Mouse (Mus musculus) urinary bladder, adult 2 months (tissue): Measurements from ENCODE around the gene Ahcy. TPM values are rescaled to one million over a fixed set of nuclear protein-coding genes. Genes with fewer than 3 reads are reported as not detected.
"Not testable (repeated sequence)": the region's sequence is repeated elsewhere in the genome, so short reads cannot be mapped to it uniquely, and the experiment has no call there.

Source experiments
- DNase-seq: peaks from one replicate; pipeline ENCODE4 v3.0.0; 2022; ENCODE audit warnings: low spot score
- polyA plus RNA-seq: library from polyadenylated mRNA; depleted of rRNA; stranded (reverse); fragments of >200 nt; gene quantifications from 2 replicates; pipeline ENCODE4 v1.2.3, GENCODE M21; 2012; rRNA removed

The Ahcy gene
- polyA plus RNA-seq, 1 experiment, result 42.3 TPM

GRCm38 (mm10) chr2:155019673-155020072, 54.6 kb downstream of the Ahcy start:
- DNase-seq, result peak; percentile 74

GRCm38 (mm10) chr2:155018762-155019641, 55.3 kb downstream of the Ahcy start:
- DNase-seq, result peak; percentile 47

DNA sequence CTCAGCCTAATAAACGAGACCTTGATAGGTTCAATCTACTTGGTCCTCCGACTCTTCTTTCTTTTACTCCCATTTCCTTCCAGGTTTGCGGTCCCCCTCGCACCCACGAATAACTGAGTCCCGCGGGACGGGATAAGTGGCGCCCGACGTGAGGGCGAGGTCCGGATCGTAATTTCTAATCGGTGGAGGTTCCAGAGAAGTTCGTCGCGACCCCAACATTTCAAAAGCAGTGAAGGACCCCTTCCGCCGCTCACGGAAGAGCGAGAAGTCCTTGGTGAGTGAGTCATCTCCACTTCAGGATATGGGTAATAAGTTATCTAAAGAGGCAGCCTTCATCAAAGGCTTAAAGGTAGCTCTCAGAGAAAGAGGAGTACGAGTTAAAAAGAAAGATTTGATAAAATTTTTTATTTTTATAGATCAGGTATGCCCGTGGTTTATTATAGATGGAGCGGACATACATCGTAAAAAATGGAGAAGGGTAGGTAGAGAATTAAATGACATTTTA, 56.0 kb downstream of the Ahcy start, which contains the start of gene Gm14226:
Gene Gm14226 (plus strand): TSS at position 16 of the 505 bp plus-strand sequence.
- DNase-seq, result not testable (repeated sequence)

DNA sequence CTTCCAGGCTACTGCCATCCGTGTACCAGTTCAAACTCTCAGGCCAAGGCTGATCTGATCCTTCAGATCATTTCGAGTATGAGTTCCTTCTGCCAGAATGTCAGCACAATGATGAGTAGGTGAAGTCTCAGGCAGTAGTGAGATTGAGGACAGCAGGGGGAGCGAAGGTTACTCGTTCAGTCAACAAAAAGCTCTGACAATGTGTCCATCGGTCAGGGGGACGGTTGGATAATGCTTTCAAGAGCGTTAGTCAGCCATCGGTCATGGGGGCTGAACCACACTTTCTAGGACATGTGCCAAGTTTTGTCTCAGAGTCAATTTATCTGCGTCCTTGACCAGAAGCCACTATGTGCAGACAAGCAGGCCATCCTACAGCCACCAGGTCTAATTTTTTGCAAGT, 57.5 kb downstream of the Ahcy start:
- not testable (repeated sequence) for DNase-seq

GRCm38 (mm10) chr2:155012991-155013390, 61.3 kb downstream of the Ahcy start:
- DNase-seq, result no peak

DNA sequence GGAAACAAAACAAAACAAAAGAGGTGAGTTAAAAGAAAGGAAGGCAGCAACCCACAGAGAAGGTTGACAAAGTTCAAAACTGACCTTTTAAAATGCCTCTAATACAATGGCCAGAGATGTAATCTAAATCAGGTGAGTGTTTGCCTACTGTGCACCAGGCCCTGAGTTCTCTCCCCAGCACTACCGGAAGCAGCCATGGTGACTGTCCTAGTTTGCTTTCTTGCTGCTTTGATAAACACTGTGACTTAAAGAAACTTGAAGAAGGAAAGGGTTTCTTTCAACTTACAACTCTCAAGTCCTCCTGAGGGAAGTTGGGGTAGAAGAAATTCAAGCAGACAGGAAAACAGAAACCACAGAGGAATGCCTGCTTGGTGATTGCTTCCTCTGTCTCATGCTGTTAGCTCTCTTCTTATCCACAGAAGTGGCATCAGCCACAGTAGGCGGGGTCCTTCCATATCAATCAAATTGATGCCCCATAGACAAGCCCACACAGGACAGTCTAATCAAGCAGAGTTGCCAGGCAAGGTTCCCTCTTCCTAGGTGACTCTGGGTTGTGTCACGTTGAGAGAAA, 63.1 kb downstream of the Ahcy start:
- DNase-seq, result no peak

Other genes starting within 250 kb of the Ahcy start
- 52.1 and 58.6 TPM in 2 replicates for gene Eif2s2, start 181.6 kb downstream of the Ahcy start, polyA plus RNA-seq
- 0.31 and 0.55 TPM in 2 replicates for gene Gm14226, start 56.2 kb downstream of the Ahcy start, polyA plus RNA-seq
- gene Itch, start 59.0 kb upstream of the Ahcy start, polyA plus RNA-seq, result 20.8 and 26.9 TPM in 2 replicates
- gene Dynlrb1, start 162.0 kb upstream of the Ahcy start, polyA plus RNA-seq, result 539 and 645 TPM in 2 replicates
- gene Map1lc3a, start 201.8 kb upstream of the Ahcy start, polyA plus RNA-seq, result 150 and 161 TPM in 2 replicates